Mouse (Mus musculus) gastrocnemius, adult 2 months (tissue): ENCODE data around the gene Gpsm1. TPM values are rescaled to one million over a fixed set of nuclear protein-coding genes. Genes with fewer than 3 reads are reported as not detected.

Source experiments
- DNase-seq: peaks from one replicate; pipeline ENCODE4 v3.0.0; 2022
- H3K27ac ChIP-seq: fragments of 200-600 bp; 2 replicates; pipeline ENCODE4 v1.8.1; 2022; ENCODE audit warnings: mild to moderate bottlenecking
- H3K4me3 ChIP-seq: fragments of 200-600 bp; 2 replicates; pipeline ENCODE4 v1.8.1; 2022; ENCODE audit warnings: mild to moderate bottlenecking, moderate library complexity
- CTCF ChIP-seq: fragments of 200-600 bp; IDR thresholded peaks from 2 replicates; pipeline ENCODE4 v1.8.1; 2022; ENCODE audit warnings: antibody characterized with exemption, mild to moderate bottlenecking, moderate library complexity
- intact Hi-C: fragments of 180-260 bp; cut with DNase I; formaldehyde crosslinking; loops from one replicate; pipeline ENCODE4 v1.15.1; 2025
- long read RNA-seq, 2 experiments: library from polyadenylated mRNA; stranded (forward); transcript quantifications; one replicate each; pipeline ENCODE4 v2.0.0; 2021
- total RNA-seq, 2 experiments: library from RNA; stranded (reverse); gene quantifications; 2 replicates each; pipeline ENCODE4 v1.2.3; 2021

The Gpsm1 gene
- 1 to 10 TPM; 2.3 to 2.6 TPM for total RNA-seq
- long read RNA-seq, experiment 1, partial matches to known transcripts: 0 of 1 reads
- long read RNA-seq, experiment 1, other reads (novel, unspliced or antisense): 0 of 1 reads
- long read RNA-seq, experiment 2, partial matches to known transcripts: 1 of 1 reads
- long read RNA-seq, experiment 2, other reads (novel, unspliced or antisense): 0 of 1 reads

- intact Hi-C loops: loop anchor here (5.0 kb wide), 1 partner anchor 37 kb away; the partner anchor contains the start of gene Dnlz
- no peak for TF ChIP-seq CTCF
- peak; percentile 90 for DNase-seq
- Histone ChIP-seq H3K27ac (peak within 1 kb of the TSS; percentile 93), H3K4me3 (peak within 1 kb of the TSS; percentile 89)
Observed at GRCm38 (mm10) chr2:26315072-26315924, at the start of gene Gpsm1. TSS of gene Gpsm1 (plus strand) at chr2:26315515.

GRCm38 (mm10) chr2:26266066-26266742 lies 49.1 kb upstream of the Gpsm1 start:
- no peak for DNase-seq
- TF ChIP-seq CTCF: no peak
- intact Hi-C loops: no loop called here
- Histone ChIP-seq H3K27ac (no peak overlapping the region), H3K4me3 (no peak overlapping the region)

GRCm38 (mm10) chr2:26268216-26268615 lies 47.1 kb upstream of the Gpsm1 start:
- intact Hi-C loops: no loop called here
- H3K4me3 ChIP-seq: no peak overlapping the region
- DNase-seq: no peak
- TF ChIP-seq CTCF: no peak
- no peak overlapping the region for H3K27ac ChIP-seq

GRCm38 (mm10) chr2:26273611-26274010 lies 41.7 kb upstream of the Gpsm1 start:
- no peak overlapping the region for H3K27ac ChIP-seq
- intact Hi-C loops: loop anchor here (1.0 to 10.0 kb wide), 3 partner anchors 89 to 439 kb away; no protein-coding TSS in a partner anchor
- DNase-seq: peak; percentile 64
- peak; percentile 79 for TF ChIP-seq CTCF
- H3K4me3 ChIP-seq: no peak overlapping the region

GRCm38 (mm10) chr2:26279712-26280111 lies 35.6 kb upstream of the Gpsm1 start:
- intact Hi-C loops: loop anchor here (10.0 kb wide), 2 partner anchors 95 to 445 kb away; no protein-coding TSS in a partner anchor
- DNase-seq: no peak

GRCm38 (mm10) chr2:26280594-26280993 lies 34.7 kb upstream of the Gpsm1 start:
- DNase-seq: peak; percentile 30
- no peak for TF ChIP-seq CTCF
- intact Hi-C loops: no loop called here
- no peak overlapping the region for H3K4me3 ChIP-seq
- no peak overlapping the region for H3K27ac ChIP-seq

More at GRCm38 (mm10) chr2:26279712-26280111, 35.6 kb upstream of the Gpsm1 start:
- no peak for TF ChIP-seq CTCF
- no peak overlapping the region for H3K4me3 ChIP-seq
- H3K27ac ChIP-seq: no peak overlapping the region

- Histone ChIP-seq H3K4me3 (no peak overlapping the region), H3K27ac (no peak overlapping the region)
- no peak for TF ChIP-seq CTCF
- intact Hi-C loops: no loop called here
- peak; percentile 58 for DNase-seq
Observed at GRCm38 (mm10) chr2:26285804-26286203, 29.5 kb upstream of the Gpsm1 start.

- no peak for TF ChIP-seq CTCF
- no peak for DNase-seq
- Histone ChIP-seq H3K4me3 (no peak overlapping the region), H3K27ac (no peak overlapping the region)
- intact Hi-C loops: no loop called here
Observed at GRCm38 (mm10) chr2:26286391-26286790, 28.9 kb upstream of the Gpsm1 start.

- Histone ChIP-seq H3K4me3 (no peak overlapping the region), H3K27ac (no peak overlapping the region)
- no peak for TF ChIP-seq CTCF
- intact Hi-C loops: no loop called here
- no peak for DNase-seq
Observed at GRCm38 (mm10) chr2:26290133-26290532, 25.2 kb upstream of the Gpsm1 start.

- Histone ChIP-seq H3K4me3 (no peak within 1 kb of the TSS), H3K27ac (no peak within 1 kb of the TSS)
- no peak for DNase-seq
- intact Hi-C loops: no loop called here
- TF ChIP-seq CTCF: no peak
Observed at GRCm38 (mm10) chr2:26294457-26294856, 20.9 kb upstream of the Gpsm1 start, which contains the start of gene Ccdc187. TSS of gene Ccdc187 (minus strand) at chr2:26294557.

- Histone ChIP-seq H3K4me3 (no peak overlapping the region), H3K27ac (no peak overlapping the region)
- intact Hi-C loops: no loop called here
- TF ChIP-seq CTCF: no peak
- DNase-seq: no peak
Observed at GRCm38 (mm10) chr2:26296606-26297195, 18.6 kb upstream of the Gpsm1 start.

- DNase-seq: no peak
- Histone ChIP-seq H3K27ac (no peak overlapping the region), H3K4me3 (no peak overlapping the region)
- TF ChIP-seq CTCF: no peak
- intact Hi-C loops: loop anchor here (2.0 kb wide), 1 partner anchor 268 kb away; no protein-coding TSS in a partner anchor
Observed at GRCm38 (mm10) chr2:26298208-26298855, 17.0 kb upstream of the Gpsm1 start.
